In the genomic region with DNA sequence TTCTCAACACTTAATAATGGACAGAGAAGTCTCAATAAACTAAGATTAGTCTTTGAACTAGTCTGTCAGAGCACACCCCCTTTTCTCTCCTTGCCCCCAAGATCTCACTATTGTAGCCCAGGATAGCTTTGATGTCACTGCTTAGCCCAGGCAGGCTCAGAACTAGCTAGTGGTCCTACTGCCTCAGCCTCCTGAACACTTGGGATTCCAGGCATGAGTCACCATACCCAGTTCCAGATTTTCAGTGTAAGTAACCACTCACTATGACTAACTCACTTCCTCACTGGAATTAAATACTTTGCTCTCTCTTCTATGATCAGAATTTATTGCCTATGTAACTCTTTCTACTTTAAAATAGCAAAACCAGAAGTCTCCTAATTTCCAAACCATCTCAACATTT, we compare ENCODE assay signal across 19 mouse cellular contexts.
"Had no signal": no experiment of that assay in that cellular context is flagged by ENCODE, and none has a peak within 500 bp of the region (broad histone marks: within the 10 kb centered on the region; RNA-seq: fewer than 3 reads in every experiment).

No protein-coding gene starts in this region.

- H3K27me3 ChIP-seq: neural tube, embryonic 15.5 days; stomach, embryonic 15.5 days had no signal

- H3K36me3 ChIP-seq: neural tube, embryonic 13.5 days; neural tube, embryonic 15.5 days had no signal

- ATAC-seq: midbrain, embryonic 16.5 days had no signal

- H3K4me2 ChIP-seq: lung, embryonic 14.5 days; neural tube, embryonic 13.5 days; neural tube, embryonic 15.5 days; stomach, embryonic 15.5 days had no signal

- H3K27ac ChIP-seq: midbrain, embryonic 10.5 days; neural tube, embryonic 13.5 days; neural tube, embryonic 15.5 days; stomach, embryonic 15.5 days; stomach, postnatal 0 days had no signal

- H3K4me3 ChIP-seq: midbrain, embryonic 10.5 days; myocyte; neural tube, embryonic 13.5 days; neural tube, embryonic 15.5 days; stomach, embryonic 15.5 days had no signal

- DNase-seq: lung, adult 18-20 months; lung, embryonic 14.5 days; lung, postnatal 10 days; lung, postnatal 4 days; midbrain, embryonic 14.5 days; retina, postnatal 1 day; right cerebral cortex, adult 18-20 months; right cerebral cortex, postnatal 25 days; right cerebral cortex, postnatal 4 days; thymus, adult 2 months; thymus, postnatal 25 days; thymus, postnatal 4 days had no signal

- H3K4me1 ChIP-seq: stomach, embryonic 15.5 days had no signal

- H3K9me3 ChIP-seq: midbrain, embryonic 10.5 days; neural tube, embryonic 13.5 days; neural tube, embryonic 15.5 days; stomach, embryonic 15.5 days had no signal

- H3K9ac ChIP-seq: lung, embryonic 14.5 days; neural tube, embryonic 13.5 days; neural tube, embryonic 15.5 days; stomach, embryonic 15.5 days had no signal
